Comparison of ENCODE assay signal across 8 mouse cellular contexts in genomic region chr6:127336681-127337397, GRCm38 (mm10).
DNase-seq lines count a peak whose midpoint lies in the region; ATAC-seq and TF ChIP-seq lines count a peak whose summit lies in the region.

No protein-coding gene starts in this region.

- TF ChIP-seq POLR2A in limb, embryonic 14.5 days (IDR thresholded peaks at IDR 0.05; ENCODE audit: borderline replicate concordance, extremely low read depth, insufficient read depth, insufficient read length) = no peak

- no peak overlapping the region for H3K4me2 ChIP-seq in forebrain, embryonic 16.5 days (ENCODE audit: low read length)
- H3K4me2 ChIP-seq in limb, embryonic 14.5 days (replicated peaks; ENCODE audit: low read depth, low read length, severe bottlenecking) = peak overlapping the region; percentile 13; the same call in 1 of the 2 replicates

- no peak overlapping the region for H3K4me3 ChIP-seq in forebrain, embryonic 16.5 days (replicated peaks; ENCODE audit: low read length)
- no peak overlapping the region for H3K4me3 ChIP-seq in limb, embryonic 14.5 days (replicated peaks; ENCODE audit: low read length)

- no peaks in the 10 kb centered on the region for H3K27me3 ChIP-seq in forebrain, embryonic 16.5 days (replicated peaks; ENCODE audit: control insufficient read depth, insufficient read depth, low read length)
- no peaks in the 10 kb centered on the region for H3K27me3 ChIP-seq in limb, embryonic 14.5 days (ENCODE audit: control insufficient read depth, insufficient read depth, low read length)

- no peaks in the 10 kb centered on the region for H3K9me3 ChIP-seq in forebrain, embryonic 16.5 days (ENCODE audit: control insufficient read depth, low read length)
- H3K9me3 ChIP-seq in limb, embryonic 14.5 days (ENCODE audit: control insufficient read depth, low read length) = no peaks in the 10 kb centered on the region

- WGBS in forebrain, embryonic 16.5 days = 5% methylated on average over 15 of the region's 15 CpGs
- WGBS in limb, embryonic 14.5 days = 19% methylated on average over 15 of the region's 15 CpGs

- H3K4me1 ChIP-seq in forebrain, embryonic 16.5 days (replicated peaks; ENCODE audit: control insufficient read depth, insufficient read depth, low read length) = peaks cover 33% of the 10 kb centered on the region
- H3K4me1 ChIP-seq in limb, embryonic 14.5 days (ENCODE audit: control insufficient read depth, insufficient read depth, low read length) = peaks cover 22% of the 10 kb centered on the region

- peak overlapping the region; percentile 72 for H3K27ac ChIP-seq in forebrain, embryonic 16.5 days (ENCODE audit: low read length)
- peak overlapping the region; percentile 71 for H3K27ac ChIP-seq in limb, embryonic 14.5 days (replicated peaks; ENCODE audit: low read depth, low read length)

- H3K36me3 ChIP-seq in forebrain, embryonic 16.5 days (ENCODE audit: control insufficient read depth, insufficient read depth) = no peaks in the 10 kb centered on the region
- H3K36me3 ChIP-seq in limb, embryonic 14.5 days (ENCODE audit: control insufficient read depth, insufficient read depth, low read length) = no peaks in the 10 kb centered on the region

- ATAC-seq in forebrain, embryonic 16.5 days = peak; percentile 71
- ATAC-seq in limb, embryonic 14.5 days (ENCODE audit: low FRiP score, low read depth) = no peak

- DNase-seq in layer of hippocampus, adult 11-12 months (ENCODE audit: low spot score) = peak; percentile 35
- DNase-seq in layer of hippocampus, adult 9-10 months (ENCODE audit: low spot score) = no peak
- DNase-seq in adrenal gland, postnatal 14 days = peak; percentile 44
- no peak for DNase-seq in limb, embryonic 14.5 days (ENCODE audit: low spot score)
- peak; percentile 52 to 63 for DNase-seq in right cerebral cortex, postnatal 10 days (ENCODE audit: low spot score in 2 of 2)
- DNase-seq in spleen, postnatal 4 days (ENCODE audit: low spot score in 2 of 2) = no peak
- no peak for DNase-seq in cerebellum, postnatal 14 days

- H3K9ac ChIP-seq in forebrain, embryonic 16.5 days (replicated peaks; ENCODE audit: low read depth, low read length) = no peak overlapping the region
- no peak overlapping the region for H3K9ac ChIP-seq in limb, embryonic 14.5 days (ENCODE audit: low read depth, low read length, severe bottlenecking)

Comparison
In these comparisons a context has a peak if more than half of its experiments do, and no peak if none do; other contexts are left out.
1. DNase-seq: peak in layer of hippocampus, adult 11-12 months (single experiment), adrenal gland, postnatal 14 days (single experiment) and right cerebral cortex, postnatal 10 days (2 of 2); none in layer of hippocampus, adult 9-10 months (single experiment), limb, embryonic 14.5 days (single experiment), spleen, postnatal 4 days (0 of 2) and cerebellum, postnatal 14 days (0 of 2).